Mouse (Mus musculus) left cerebral cortex, postnatal 25 days (tissue): ENCODE measurements around the gene Tns1. TPM values are rescaled to one million over a fixed set of nuclear protein-coding genes. Genes with fewer than 3 reads are reported as not detected.

Source experiments
- DNase-seq, 2 experiments: peaks; one replicate each; pipeline ENCODE4 v3.0.0; 2022; ENCODE audit warnings: low spot score in 2 of 2, mixed read lengths in 1 of 2
- intact Hi-C: fragments of 180-260 bp; cut with DNase I; formaldehyde crosslinking; loops from one replicate; pipeline ENCODE4 v1.15.1; 2025
- total RNA-seq, 2 experiments: library from RNA; stranded (reverse); gene quantifications; 2 replicates each; pipeline ENCODE4 v1.2.3; 2021

Tns1 gene
- total RNA-seq, 2 experiments from 2014 or later: 35.1 to 40.3 TPM

GRCm38 (mm10) chr1:74025651-74026226, 98.5 kb downstream of the Tns1 start:
- no peak for DNase-seq
- intact Hi-C loops: no loop called here

- intact Hi-C loops: no loop called here
Measured at GRCm38 (mm10) chr1:74025227-74025626, 99.0 kb downstream of the Tns1 start.

DNA sequence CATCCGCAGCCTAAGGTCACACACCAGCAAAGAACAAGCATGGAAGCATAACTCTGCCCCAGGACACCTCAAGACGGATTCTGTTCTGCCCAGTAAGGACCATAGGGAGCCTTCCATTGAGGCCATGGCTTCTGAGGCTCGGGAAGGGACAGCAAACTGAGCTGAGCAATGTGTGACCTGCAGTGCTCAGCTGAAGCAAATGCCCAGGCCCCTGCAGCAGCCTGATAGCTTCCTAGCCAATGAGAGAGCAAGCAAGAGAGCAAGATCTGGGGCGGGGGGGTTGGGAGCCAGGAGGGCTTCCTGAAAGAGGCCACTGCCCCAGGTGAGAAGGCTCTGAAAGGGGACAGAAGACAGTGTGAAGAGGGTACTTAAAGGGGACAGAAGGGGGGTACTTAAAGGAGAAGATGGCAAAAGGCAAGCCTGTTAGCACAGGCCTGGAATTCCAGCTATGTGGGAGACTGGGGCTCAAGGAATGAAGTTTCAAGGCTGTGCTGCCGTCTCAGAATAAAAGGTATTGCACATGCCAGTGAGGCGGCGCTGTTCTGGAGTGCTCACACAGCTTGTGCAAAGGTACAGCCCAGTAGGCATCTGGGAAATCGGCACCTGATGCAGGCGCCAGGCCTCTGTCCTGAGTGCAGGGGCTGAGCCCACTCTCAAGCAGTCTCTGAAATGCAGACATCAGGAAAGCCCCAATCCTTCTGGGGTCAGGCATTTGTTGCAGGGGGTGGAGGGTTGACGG, 99.6 kb downstream of the Tns1 start:
- DNase-seq: no peak
- intact Hi-C loops: no loop called here

More at GRCm38 (mm10) chr1:74025227-74025626, 99.0 kb downstream of the Tns1 start:
- DNase-seq: no peak

DNA sequence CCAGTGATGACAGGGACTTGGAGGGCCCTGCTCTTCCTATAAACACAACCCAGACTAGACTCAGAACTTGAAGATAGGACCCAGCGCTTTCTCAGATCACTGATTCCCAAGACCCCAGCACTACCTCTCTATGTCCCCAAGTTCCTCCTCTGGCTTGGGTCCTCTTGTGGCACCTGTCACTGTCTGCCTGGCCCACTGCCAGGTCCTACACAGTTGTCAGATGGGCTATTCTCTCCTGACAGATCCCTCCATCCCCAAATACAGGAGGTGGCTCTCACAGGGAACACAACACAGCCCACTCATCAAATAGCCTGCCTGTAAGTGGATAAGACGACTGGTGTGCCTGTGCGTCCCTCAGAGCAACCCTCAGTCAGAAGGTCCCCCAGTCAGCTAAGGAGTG, 101.3 kb downstream of the Tns1 start:
- intact Hi-C loops: no loop called here
- no peak for DNase-seq

GRCm38 (mm10) chr1:74022536-74022935, 101.7 kb downstream of the Tns1 start:
- no peak for DNase-seq
- intact Hi-C loops: no loop called here

DNA sequence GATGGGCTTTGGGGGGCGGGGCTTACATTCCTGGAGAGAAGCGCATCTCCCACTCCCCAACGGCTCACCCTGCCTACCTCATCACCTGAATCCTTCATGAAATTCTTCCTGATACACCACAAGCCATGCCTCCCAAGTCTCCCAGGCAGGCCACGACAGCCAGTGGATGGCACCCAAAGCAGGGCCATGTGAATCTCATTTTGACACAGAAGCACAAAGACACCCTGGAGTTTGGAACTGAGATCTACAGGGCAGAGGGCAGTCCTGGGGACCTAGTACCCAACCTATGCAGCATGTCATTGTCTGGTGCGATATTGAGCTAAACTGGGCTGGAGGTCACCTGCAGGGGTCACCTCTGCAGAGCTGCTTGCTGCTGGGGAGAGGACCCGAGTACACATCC, 104.0 kb downstream of the Tns1 start:
- DNase-seq: no peak
- intact Hi-C loops: no loop called here

- intact Hi-C loops: no loop called here
- DNase-seq: no peak
Measured at GRCm38 (mm10) chr1:74017399-74018172, 106.7 kb downstream of the Tns1 start.

DNA sequence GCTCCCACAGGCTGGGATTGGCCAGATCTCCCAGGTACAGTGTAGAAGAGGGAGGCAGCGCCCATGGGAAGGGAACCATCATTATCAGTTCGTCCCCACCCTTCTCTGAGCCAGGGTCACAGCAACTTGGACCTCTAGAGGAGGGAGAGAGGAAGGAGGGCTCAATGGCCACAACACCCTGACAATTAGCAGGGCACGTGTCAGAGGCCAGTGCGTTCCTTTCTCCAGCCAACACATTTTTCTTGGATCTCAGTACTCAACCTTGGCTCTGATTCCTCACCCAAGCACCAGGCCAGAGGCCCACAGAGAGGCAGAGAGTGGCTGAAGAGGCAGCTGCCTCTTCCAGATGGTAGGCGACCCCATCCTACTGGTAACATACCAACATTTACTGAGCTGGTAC, 107.6 kb downstream of the Tns1 start:
- intact Hi-C loops: no loop called here
- no peak for DNase-seq

GRCm38 (mm10) chr1:74015513-74016234, 108.6 kb downstream of the Tns1 start:
- DNase-seq: no peak
- intact Hi-C loops: no loop called here

GRCm38 (mm10) chr1:74014538-74015327, 109.5 kb downstream of the Tns1 start:
- intact Hi-C loops: no loop called here
- DNase-seq: no peak

DNA sequence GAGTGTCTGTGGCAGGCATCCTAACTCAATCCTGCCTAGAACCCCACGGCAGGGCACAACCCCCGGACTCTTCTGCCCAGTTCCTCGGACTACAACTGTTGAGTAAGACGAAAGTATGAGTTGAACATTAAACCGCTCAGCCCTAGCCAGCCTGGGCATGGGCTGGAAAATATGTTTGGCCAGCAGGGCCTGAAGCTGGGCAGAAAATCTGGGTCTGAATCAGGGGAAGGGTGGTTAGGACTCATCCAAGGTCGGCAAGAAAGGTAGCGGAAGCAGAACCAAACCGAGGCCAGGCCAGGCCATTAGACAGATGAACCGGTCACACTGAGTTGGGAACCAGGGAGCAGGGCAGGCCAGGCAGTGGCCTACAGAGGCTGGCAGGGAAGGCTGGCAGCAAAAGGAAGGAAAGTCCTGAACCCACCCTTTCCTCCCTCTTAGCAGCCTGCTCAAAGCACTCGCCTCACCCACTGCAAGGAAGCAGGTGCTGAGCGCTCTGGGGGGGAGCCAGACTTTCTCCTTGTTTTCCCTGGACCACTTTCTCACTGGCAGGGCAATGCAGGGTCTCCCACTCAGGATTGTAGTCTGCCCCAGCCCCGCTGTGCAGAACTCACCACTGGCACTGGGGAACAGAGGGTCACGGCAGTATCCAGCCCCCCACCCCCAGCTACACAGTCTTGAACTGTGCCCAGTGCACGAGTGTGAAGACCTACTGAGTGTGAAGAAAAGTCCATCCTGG, 110.8 kb downstream of the Tns1 start:
- no peak for DNase-seq
- intact Hi-C loops: no loop called here

- intact Hi-C loops: no loop called here
- no peak for DNase-seq
Measured at GRCm38 (mm10) chr1:74012706-74013105, 111.5 kb downstream of the Tns1 start.

GRCm38 (mm10) chr1:74009495-74009894, 114.8 kb downstream of the Tns1 start:
- DNase-seq: no peak
- intact Hi-C loops: no loop called here

DNA sequence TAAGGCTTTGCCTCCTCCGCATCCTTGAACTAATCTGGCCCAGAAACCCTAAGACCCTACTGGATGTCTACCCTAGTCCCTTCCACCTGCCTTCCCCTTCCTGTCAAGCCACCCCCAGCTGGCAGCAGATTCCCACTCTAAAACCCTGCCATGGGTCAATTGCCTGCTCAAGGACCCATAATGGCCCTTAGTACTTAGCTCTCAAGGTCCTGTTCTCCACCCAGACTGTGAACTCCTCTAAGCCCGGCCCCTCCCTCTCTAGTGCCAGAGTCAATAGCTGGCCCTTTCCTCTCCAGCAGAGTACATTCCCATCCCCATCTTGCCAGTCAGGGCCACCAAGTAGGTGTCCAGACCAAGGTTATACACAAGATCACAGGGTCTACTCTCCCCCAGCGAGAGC, 115.3 kb downstream of the Tns1 start:
- intact Hi-C loops: no loop called here
- DNase-seq: no peak

DNA sequence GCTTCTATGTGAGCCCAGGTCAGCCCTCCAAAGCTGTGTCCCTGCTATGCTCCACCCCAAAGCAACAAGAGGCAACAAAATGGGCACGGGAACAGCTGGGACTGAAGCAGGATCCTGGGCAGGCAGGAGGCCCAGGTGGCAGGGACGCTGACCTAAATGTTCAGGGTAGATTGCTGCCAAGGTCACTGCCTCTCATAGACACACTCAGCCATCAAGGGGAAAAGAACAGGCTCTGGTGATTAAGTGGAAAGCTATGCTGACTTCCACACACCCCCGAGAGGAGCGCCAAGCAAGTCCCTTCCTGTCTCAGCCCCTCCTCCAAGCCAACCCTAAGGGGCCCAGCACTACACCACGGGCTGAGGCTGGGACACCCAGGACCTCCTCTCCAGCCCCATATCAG, 115.8 kb downstream of the Tns1 start:
- no peak for DNase-seq
- intact Hi-C loops: no loop called here

GRCm38 (mm10) chr1:74007398-74008050, 116.7 kb downstream of the Tns1 start:
- intact Hi-C loops: no loop called here
- no peak for DNase-seq

DNA sequence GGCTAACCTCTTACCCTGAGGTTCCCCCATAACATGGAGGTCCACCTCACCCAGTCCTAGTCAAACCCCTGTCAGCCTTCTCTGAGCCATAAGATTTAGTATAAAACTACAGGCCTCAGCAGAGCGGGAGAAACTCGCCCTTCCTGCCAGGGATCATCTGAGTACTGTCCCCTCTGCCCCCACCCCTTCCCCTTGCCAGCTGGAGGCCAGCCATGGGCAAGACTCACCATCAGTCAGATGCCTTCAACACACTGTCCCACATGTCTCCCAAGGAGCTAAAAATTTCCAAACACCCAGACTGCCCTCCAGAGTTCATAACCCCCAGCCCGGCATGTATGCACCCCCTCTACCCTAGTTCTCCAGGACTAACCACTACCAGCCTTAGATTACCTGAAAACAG, 119.2 kb downstream of the Tns1 start:
- DNase-seq: no peak
- intact Hi-C loops: no loop called here

GRCm38 (mm10) chr1:74003723-74004122, 120.5 kb downstream of the Tns1 start:
- DNase-seq: no peak
- intact Hi-C loops: no loop called here
